Mouse (Mus musculus) neural tube, embryonic 14.5 days (tissue): ENCODE data around the gene Gm28036. TPM values are rescaled to one million over a fixed set of nuclear protein-coding genes. Genes with fewer than 3 reads are reported as not detected.

ENCODE experiments used
- ATAC-seq: fragments of 200-750 bp; cut with Nextera tagmentation; 2 replicates; pipeline ENCODE4 v1.8.0; 2017; ENCODE audit warnings: low read depth, mild to moderate bottlenecking, moderate TSS enrichment, moderate library complexity
- H3K27ac ChIP-seq: fragments of 300-500 bp; sonication (generic); 2 replicates; pipeline ENCODE4 v1.5.1; 2014; ENCODE audit warnings: low read depth, mild to moderate bottlenecking, control low read depth, low read length, moderate library complexity, mixed read lengths
- H3K27me3 ChIP-seq: fragments of 300-500 bp; sonication (generic); 2 replicates; pipeline ENCODE4 v1.6.1; 2014; ENCODE audit warnings: low read length; ENCODE audit not compliant: control insufficient read depth, insufficient read depth
- H3K36me3 ChIP-seq: fragments of 300-500 bp; sonication (generic); 2 replicates; pipeline ENCODE4 v1.6.1; 2014; ENCODE audit warnings: low read length, mixed read lengths; ENCODE audit not compliant: control insufficient read depth, insufficient read depth
- H3K4me1 ChIP-seq: fragments of 300-500 bp; sonication (generic); 2 replicates; pipeline ENCODE4 v1.6.1; 2014; ENCODE audit warnings: low read length; ENCODE audit not compliant: control insufficient read depth, insufficient read depth
- H3K4me2 ChIP-seq: fragments of 300-500 bp; sonication (generic); 2 replicates; pipeline ENCODE4 v1.6.1; 2014; ENCODE audit warnings: mild to moderate bottlenecking, low read depth, low read length, control low read depth
- H3K4me3 ChIP-seq: fragments of 300-500 bp; sonication (generic); 2 replicates; pipeline ENCODE4 v1.5.1; 2014; ENCODE audit warnings: low read depth, low read length, control low read depth, mixed read lengths
- H3K9ac ChIP-seq: fragments of 300-500 bp; sonication (generic); replicated peaks from 2 replicates; pipeline ENCODE4 v1.6.1; 2014; ENCODE audit warnings: low read depth, mild to moderate bottlenecking, control low read depth, low read length, mixed read lengths
- H3K9me3 ChIP-seq: fragments of 300-500 bp; sonication (generic); 2 replicates; pipeline ENCODE4 v1.6.1; 2016; ENCODE audit warnings: low read length; ENCODE audit not compliant: control insufficient read depth
- polyA plus RNA-seq: library from polyadenylated mRNA; unstranded; fragments of >200 nt; fragmentation: Nextera tagmentation; extraction: Ambion mirVana; gene quantifications from 2 replicates; pipeline ENCODE4 v1.2.1, GENCODE M21; 2014

Gm28036 gene
- polyA plus RNA-seq, 1 experiment from 2014 or later: 9.5 TPM

GRCm38 (mm10) chr2:156025482-156025881 lies 101.4 kb downstream of the Gm28036 start:
- Histone ChIP-seq H3K9ac (no peak overlapping the region), H3K27me3 (no peaks in the 10 kb centered on the region), H3K4me3 (no peak overlapping the region), H3K4me1 (no peaks in the 10 kb centered on the region), H3K9me3 (no peaks in the 10 kb centered on the region), H3K4me2 (no peak overlapping the region), H3K36me3 (no peaks in the 10 kb centered on the region), H3K27ac (no peak overlapping the region)
- no peak for ATAC-seq

Other genes starting within 250 kb of the Gm28036 start
- gene Uqcc1, start 196.8 kb downstream of the Gm28036 start, polyA plus RNA-seq: 69.6 and 74.9 TPM in 2 replicates
- gene Gm15557, start 186.4 kb downstream of the Gm28036 start, polyA plus RNA-seq: not detected in 2 replicates
- 0.40 and 0.59 TPM in 2 replicates for gene Gdf5, start 181.7 kb downstream of the Gm28036 start, polyA plus RNA-seq
- gene Cep250, start 170.6 kb downstream of the Gm28036 start, polyA plus RNA-seq: 14.3 and 16.3 TPM in 2 replicates
- 3.0 and 4.0 TPM in 2 replicates for gene 6430550D23Rik, start 119.1 kb downstream of the Gm28036 start, polyA plus RNA-seq
- 425 and 480 TPM in 2 replicates for gene Ergic3, start 119.0 kb downstream of the Gm28036 start, polyA plus RNA-seq
- not detected in 2 replicates for gene Fer1l4, start 74.1 kb downstream of the Gm28036 start, polyA plus RNA-seq
- 6.0 and 8.8 TPM in 2 replicates for gene Spag4, start 61.9 kb downstream of the Gm28036 start, polyA plus RNA-seq
- 22.7 and 29.1 TPM in 2 replicates for gene Cpne1, start 15.1 kb downstream of the Gm28036 start, polyA plus RNA-seq
- gene Rbm12, start 15.1 kb downstream of the Gm28036 start, polyA plus RNA-seq: 22.2 and 30.9 TPM in 2 replicates
- gene Romo1, start 16.9 kb upstream of the Gm28036 start, polyA plus RNA-seq: 438 and 500 TPM in 2 replicates
- 28.8 and 30.4 TPM in 2 replicates for gene Nfs1, start 17.1 kb upstream of the Gm28036 start, polyA plus RNA-seq
- 504 and 543 TPM in 2 replicates for gene Rbm39, start 53.1 kb upstream of the Gm28036 start, polyA plus RNA-seq
- gene Phf20, start 69.4 kb upstream of the Gm28036 start, polyA plus RNA-seq: 116 and 119 TPM in 2 replicates
- 7.8 and 8.0 TPM in 2 replicates for gene Cnbd2, start 185.2 kb upstream of the Gm28036 start, polyA plus RNA-seq
- 98.0 and 98.8 TPM in 2 replicates for gene Scand1, start 185.6 kb upstream of the Gm28036 start, polyA plus RNA-seq